Mouse (Mus musculus): ENCODE measurements around the gene Sema6d. TPM values are rescaled to one million over a fixed set of nuclear protein-coding genes. Genes with fewer than 3 reads are reported as not detected.

Sema6d gene
- total RNA-seq, 2 experiments from 2014 or later = 5.7 to 10.4 TPM

- no peak for DNase-seq
- H3K27ac ChIP-seq = no peak overlapping the region
- TF ChIP-seq CTCF (IDR thresholded peaks at IDR 0.05) = no peak
- intact Hi-C loops (cut with DNase I) = no loop called here
- no peak overlapping the region for H3K4me3 ChIP-seq
Observed at GRCm38 (mm10) chr2:124599014-124599413, 509.2 kb downstream of the Sema6d start.

- DNase-seq = no peak
- H3K4me3 ChIP-seq = no peak overlapping the region
- intact Hi-C loops (cut with DNase I) = loop anchor here (2.0 kb wide), 1 partner anchor 15 kb away; no protein-coding TSS in a partner anchor
- no peak for TF ChIP-seq CTCF (IDR thresholded peaks at IDR 0.05)
- H3K27ac ChIP-seq = no peak overlapping the region
Observed at GRCm38 (mm10) chr2:124601702-124602378, 512.1 kb downstream of the Sema6d start.

GRCm38 (mm10) chr2:124602379-124602913 lies 512.7 kb downstream of the Sema6d start:
- DNase-seq = no peak
- Histone ChIP-seq H3K4me3 (no peak overlapping the region), H3K27ac (no peak overlapping the region)
- intact Hi-C loops (cut with DNase I) = loop anchor here (2.0 kb wide), 1 partner anchor 16 kb away; no protein-coding TSS in a partner anchor
- TF ChIP-seq CTCF (IDR thresholded peaks at IDR 0.05) = no peak

- peak; percentile 65 for TF ChIP-seq CTCF (IDR thresholded peaks at IDR 0.05)
- DNase-seq = no peak
- H3K4me3 ChIP-seq = no peak overlapping the region
- intact Hi-C loops (cut with DNase I) = loop anchor here (5.0 kb wide), 3 partner anchors 302 to 503 kb away; no protein-coding TSS in a partner anchor
- H3K27ac ChIP-seq = no peak overlapping the region
Observed at GRCm38 (mm10) chr2:124605341-124605740, 515.6 kb downstream of the Sema6d start.

- peak overlapping the region; percentile 2; the same call in 1 of the 2 replicates for H3K27ac ChIP-seq
- DNase-seq = no peak
- no peak for TF ChIP-seq CTCF (IDR thresholded peaks at IDR 0.05)
- H3K4me3 ChIP-seq = no peak overlapping the region
- intact Hi-C loops (cut with DNase I) = loop anchor here (5.0 kb wide), 3 partner anchors 299 to 506 kb away; no protein-coding TSS in a partner anchor
Observed at GRCm38 (mm10) chr2:124607986-124608385, 518.2 kb downstream of the Sema6d start.

- H3K27ac ChIP-seq = peak overlapping the region; percentile 98
- H3K4me3 ChIP-seq = peak overlapping the region; percentile 96
- no peak for TF ChIP-seq CTCF (IDR thresholded peaks at IDR 0.05)
- DNase-seq = peak; percentile 43
- intact Hi-C loops (cut with DNase I) = loop anchor here (5.0 kb wide), 3 partner anchors 299 to 506 kb away; no protein-coding TSS in a partner anchor
Observed at GRCm38 (mm10) chr2:124608546-124608945, 518.8 kb downstream of the Sema6d start.

- H3K4me3 ChIP-seq = peak overlapping the region; percentile 96
- DNase-seq = no peak
- intact Hi-C loops (cut with DNase I) = loop anchor here (5.0 kb wide), 3 partner anchors 298 to 507 kb away; no protein-coding TSS in a partner anchor
- H3K27ac ChIP-seq = peak overlapping the region; percentile 98
- no peak for TF ChIP-seq CTCF (IDR thresholded peaks at IDR 0.05)
Observed at GRCm38 (mm10) chr2:124609014-124609413, 519.2 kb downstream of the Sema6d start.

- DNase-seq = peak; percentile 94
- intact Hi-C loops (cut with DNase I) = loop anchor here (5.0 kb wide), 5 partner anchors 47 to 508 kb away; no protein-coding TSS in a partner anchor
- peak overlapping the region; percentile 98 for H3K27ac ChIP-seq
- H3K4me3 ChIP-seq = peak overlapping the region; percentile 96
- peak; percentile 41 for TF ChIP-seq CTCF (IDR thresholded peaks at IDR 0.05)
Observed at GRCm38 (mm10) chr2:124609711-124610585, 520.2 kb downstream of the Sema6d start.

GRCm38 (mm10) chr2:124610586-124611105 lies 520.9 kb downstream of the Sema6d start:
- intact Hi-C loops (cut with DNase I) = loop anchor here (5.0 kb wide), 2 partner anchors 47 to 162 kb away; no protein-coding TSS in a partner anchor
- peak overlapping the region; percentile 98 for H3K27ac ChIP-seq
- peak overlapping the region; percentile 96 for H3K4me3 ChIP-seq
- no peak for TF ChIP-seq CTCF (IDR thresholded peaks at IDR 0.05)
- no peak for DNase-seq

GRCm38 (mm10) chr2:124611226-124611625 lies 521.5 kb downstream of the Sema6d start:
- intact Hi-C loops (cut with DNase I) = loop anchor here (5.0 kb wide), 2 partner anchors 46 to 161 kb away; no protein-coding TSS in a partner anchor
- no peak for TF ChIP-seq CTCF (IDR thresholded peaks at IDR 0.05)
- Histone ChIP-seq H3K27ac (peak overlapping the region; percentile 98), H3K4me3 (peak overlapping the region; percentile 96)
- no peak for DNase-seq

- no peak for TF ChIP-seq CTCF (IDR thresholded peaks at IDR 0.05)
- DNase-seq = no peak
- Histone ChIP-seq H3K27ac (peak overlapping the region; percentile 98), H3K4me3 (peak overlapping the region; percentile 96)
- intact Hi-C loops (cut with DNase I) = loop anchor here (5.0 kb wide), 2 partner anchors 45 to 160 kb away; no protein-coding TSS in a partner anchor
Observed at GRCm38 (mm10) chr2:124612276-124612675, 522.5 kb downstream of the Sema6d start.
